Mouse (Mus musculus) embryo, embryonic 11.5 days (tissue): ENCODE results near the gene Gm21822.
"Not testable (repeated sequence)": the region's sequence is repeated elsewhere in the genome, so short reads cannot be mapped to it uniquely, and the experiment has no call there.

Experiments
- DNase-seq: peaks from one replicate; pipeline ENCODE4 v3.0.0-alpha.2; 2012; ENCODE audit warnings: low read depth, low spot score

Gene Gm21822

GRCm38 (mm10) chrY:18654182-18654581 lies at the start of gene Gm21822:
Gene Gm21822 (plus strand): TSS chrY:18654482.
- DNase-seq = not testable (repeated sequence)
